Mouse (Mus musculus): ENCODE measurements at regions not wholly inside any gene's neighbourhood (a gene's known extent, or its start where the extent isn't known, plus 50 kb on each side); places are given as distances from the start of the nearest gene placed in this dataset.
A peak's percentile ranks its signal among the peaks of the same experiment; 100 is the strongest.

- ATAC-seq = no peak
- Histone ChIP-seq H3K4me2 (ENCODE audit: low read depth, low read length) (no peak overlapping the region), H3K36me3 (replicated peaks; ENCODE audit: insufficient read depth, low read length) (no peaks in the 10 kb centered on the region), H3K4me1 (ENCODE audit: insufficient read depth) (no peaks in the 10 kb centered on the region), H3K27ac (ENCODE audit: low read depth) (no peak overlapping the region), H3K27me3 (ENCODE audit: insufficient read depth, low read length) (no peaks in the 10 kb centered on the region), H3K9me3 (ENCODE audit: low read length) (no peaks in the 10 kb centered on the region), H3K9ac (replicated peaks) (no peak overlapping the region), H3K4me3 (ENCODE audit: low read depth, low read length) (no peak overlapping the region)
- TF ChIP-seq EP300 (IDR thresholded peaks at IDR 0.05; ENCODE audit: low read depth) (no peak), CTCF (IDR thresholded peaks at IDR 0.05; ENCODE audit: low read depth) (peak; percentile 19; the same call in 1 of the 2 replicates)
- no peak for DNase-seq
- 82% methylated on average over 3 of the region's 3 CpGs for WGBS (ENCODE audit: insufficient replicate concordance)
Measured at GRCm38 (mm10) chr12:119038306-119038705, 72.1 kb upstream of the Abcb5 start.

DNA sequence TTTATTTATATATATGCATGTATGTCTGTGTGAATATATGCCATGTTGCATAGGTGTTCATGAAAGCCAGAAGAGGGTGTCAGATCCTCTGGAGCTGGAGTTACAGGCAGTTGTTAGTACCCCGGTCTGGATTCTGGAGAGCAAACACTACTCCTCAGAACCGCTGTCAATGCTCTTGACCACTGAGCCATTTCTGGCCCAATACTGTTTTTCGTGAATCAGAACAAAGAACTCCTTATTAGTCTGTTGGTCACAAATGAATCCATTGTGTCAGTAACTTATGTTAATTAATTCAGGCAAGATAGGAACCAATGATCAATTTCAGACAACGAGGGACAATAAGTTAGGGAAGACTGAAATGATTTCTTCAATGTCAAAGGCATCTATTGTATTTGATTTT is 68.6 kb upstream of the Abcb5 start:
- Histone ChIP-seq H3K27ac (ENCODE audit: low read depth) (no peak overlapping the region), H3K9ac (replicated peaks) (no peak overlapping the region), H3K4me1 (ENCODE audit: insufficient read depth) (no peaks in the 10 kb centered on the region), H3K4me3 (ENCODE audit: low read depth, low read length) (no peak overlapping the region), H3K9me3 (ENCODE audit: low read length) (no peaks in the 10 kb centered on the region), H3K4me2 (ENCODE audit: low read depth, low read length) (no peak overlapping the region), H3K27me3 (ENCODE audit: insufficient read depth, low read length) (no peaks in the 10 kb centered on the region), H3K36me3 (replicated peaks; ENCODE audit: insufficient read depth, low read length) (no peaks in the 10 kb centered on the region)
- ATAC-seq (no peak), DNase-seq (no peak)
- WGBS (ENCODE audit: insufficient replicate concordance) = 81% methylated on average over 4 of the region's 4 CpGs
- TF ChIP-seq EP300 (IDR thresholded peaks at IDR 0.05; ENCODE audit: low read depth) (no peak), CTCF (IDR thresholded peaks at IDR 0.05; ENCODE audit: low read depth) (no peak)

- Histone ChIP-seq H3K9me3 (ENCODE audit: low read length) (no peaks in the 10 kb centered on the region), H3K4me1 (ENCODE audit: insufficient read depth) (no peaks in the 10 kb centered on the region), H3K4me3 (ENCODE audit: low read depth, low read length) (no peak overlapping the region), H3K9ac (replicated peaks) (no peak overlapping the region), H3K36me3 (replicated peaks; ENCODE audit: insufficient read depth, low read length) (no peaks in the 10 kb centered on the region), H3K27ac (ENCODE audit: low read depth) (no peak overlapping the region), H3K4me2 (ENCODE audit: low read depth, low read length) (no peak overlapping the region), H3K27me3 (ENCODE audit: insufficient read depth, low read length) (no peaks in the 10 kb centered on the region)
- ATAC-seq = no peak
- DNase-seq = no peak
- WGBS (ENCODE audit: insufficient replicate concordance) = 68% methylated on average over 2 of the region's 2 CpGs
- TF ChIP-seq CTCF (IDR thresholded peaks at IDR 0.05; ENCODE audit: low read depth) (no peak), EP300 (IDR thresholded peaks at IDR 0.05; ENCODE audit: low read depth) (no peak)
Measured at GRCm38 (mm10) chr12:119028711-119029110, 62.5 kb upstream of the Abcb5 start.

GRCm38 (mm10) chr12:119028161-119028560 is 61.9 kb upstream of the Abcb5 start:
- Histone ChIP-seq H3K9ac (replicated peaks) (no peak overlapping the region), H3K27me3 (ENCODE audit: insufficient read depth, low read length) (no peaks in the 10 kb centered on the region), H3K27ac (ENCODE audit: low read depth) (no peak overlapping the region), H3K4me1 (ENCODE audit: insufficient read depth) (no peaks in the 10 kb centered on the region), H3K9me3 (ENCODE audit: low read length) (no peaks in the 10 kb centered on the region), H3K4me3 (ENCODE audit: low read depth, low read length) (no peak overlapping the region), H3K36me3 (replicated peaks; ENCODE audit: insufficient read depth, low read length) (no peaks in the 10 kb centered on the region), H3K4me2 (ENCODE audit: low read depth, low read length) (no peak overlapping the region)
- WGBS (ENCODE audit: insufficient replicate concordance) = 81% methylated on average over 2 of the region's 2 CpGs
- ATAC-seq (no peak), DNase-seq (no peak)
- TF ChIP-seq EP300 (IDR thresholded peaks at IDR 0.05; ENCODE audit: low read depth) (no peak), CTCF (IDR thresholded peaks at IDR 0.05; ENCODE audit: low read depth) (no peak)

GRCm38 (mm10) chr12:119027701-119028100 is 61.5 kb upstream of the Abcb5 start:
- Histone ChIP-seq H3K36me3 (replicated peaks; ENCODE audit: insufficient read depth, low read length) (no peaks in the 10 kb centered on the region), H3K9ac (replicated peaks) (no peak overlapping the region), H3K4me3 (ENCODE audit: low read depth, low read length) (no peak overlapping the region), H3K4me1 (ENCODE audit: insufficient read depth) (no peaks in the 10 kb centered on the region), H3K27me3 (ENCODE audit: insufficient read depth, low read length) (no peaks in the 10 kb centered on the region), H3K9me3 (ENCODE audit: low read length) (no peaks in the 10 kb centered on the region), H3K4me2 (ENCODE audit: low read depth, low read length) (no peak overlapping the region), H3K27ac (ENCODE audit: low read depth) (no peak overlapping the region)
- WGBS (ENCODE audit: insufficient replicate concordance) = 55% methylated on average over 4 of the region's 4 CpGs
- DNase-seq = no peak
- TF ChIP-seq CTCF (IDR thresholded peaks at IDR 0.05; ENCODE audit: low read depth) (no peak), EP300 (IDR thresholded peaks at IDR 0.05; ENCODE audit: low read depth) (no peak)
- ATAC-seq = no peak

GRCm38 (mm10) chr12:119026311-119026710 is 60.1 kb upstream of the Abcb5 start:
- DNase-seq (peak; percentile 47), ATAC-seq (no peak)
- Histone ChIP-seq H3K27me3 (ENCODE audit: insufficient read depth, low read length) (no peaks in the 10 kb centered on the region), H3K9ac (replicated peaks) (no peak overlapping the region), H3K4me3 (ENCODE audit: low read depth, low read length) (no peak overlapping the region), H3K4me2 (ENCODE audit: low read depth, low read length) (no peak overlapping the region), H3K36me3 (replicated peaks; ENCODE audit: insufficient read depth, low read length) (no peaks in the 10 kb centered on the region), H3K9me3 (ENCODE audit: low read length) (no peaks in the 10 kb centered on the region), H3K4me1 (ENCODE audit: insufficient read depth) (no peaks in the 10 kb centered on the region), H3K27ac (ENCODE audit: low read depth) (no peak overlapping the region)
- TF ChIP-seq CTCF (IDR thresholded peaks at IDR 0.05; ENCODE audit: low read depth) (peak; percentile 75), EP300 (IDR thresholded peaks at IDR 0.05; ENCODE audit: low read depth) (no peak)
- WGBS (ENCODE audit: insufficient replicate concordance) = 45% methylated on average over 1 of the region's 1 CpGs

DNA sequence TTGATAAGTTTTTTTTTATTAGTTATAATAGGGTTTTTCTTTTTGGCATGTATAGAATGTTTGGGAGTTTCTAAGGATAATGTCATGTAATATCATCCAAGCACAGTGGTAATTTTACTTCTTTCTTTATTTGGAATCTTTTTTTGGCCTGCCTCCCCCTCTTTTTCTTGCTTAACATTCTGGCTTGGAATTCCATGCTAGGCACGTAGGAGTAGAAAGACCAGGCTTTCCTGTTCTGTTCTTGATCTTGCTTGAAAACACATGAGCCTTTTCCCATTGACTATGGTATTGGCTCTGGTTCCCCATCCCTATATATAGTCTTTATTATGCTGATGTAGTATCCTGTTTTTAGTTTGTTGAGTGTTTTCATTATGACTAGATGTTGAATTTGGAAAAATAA is 57.8 kb upstream of the Abcb5 start:
- H3K4me1 ChIP-seq (ENCODE audit: insufficient read depth) = no peaks in the 10 kb centered on the region
- no peak overlapping the region for H3K4me3 ChIP-seq (ENCODE audit: low read depth, low read length)
- ATAC-seq (no peak), DNase-seq (no peak)
- 59% methylated on average over 1 of the region's 1 CpGs for WGBS (ENCODE audit: insufficient replicate concordance)
- no peaks in the 10 kb centered on the region for H3K27me3 ChIP-seq (ENCODE audit: insufficient read depth, low read length)
- no peaks in the 10 kb centered on the region for H3K36me3 ChIP-seq (replicated peaks; ENCODE audit: insufficient read depth, low read length)
- H3K9ac ChIP-seq (replicated peaks) = no peak overlapping the region
- no peak overlapping the region for H3K27ac ChIP-seq (ENCODE audit: low read depth)
- no peak overlapping the region for H3K4me2 ChIP-seq (ENCODE audit: low read depth, low read length)
- no peak for TF ChIP-seq CTCF (IDR thresholded peaks at IDR 0.05; ENCODE audit: low read depth)
- TF ChIP-seq EP300 (IDR thresholded peaks at IDR 0.05; ENCODE audit: low read depth) = no peak
- H3K9me3 ChIP-seq (ENCODE audit: low read length) = no peaks in the 10 kb centered on the region
